In the genomic region with DNA sequence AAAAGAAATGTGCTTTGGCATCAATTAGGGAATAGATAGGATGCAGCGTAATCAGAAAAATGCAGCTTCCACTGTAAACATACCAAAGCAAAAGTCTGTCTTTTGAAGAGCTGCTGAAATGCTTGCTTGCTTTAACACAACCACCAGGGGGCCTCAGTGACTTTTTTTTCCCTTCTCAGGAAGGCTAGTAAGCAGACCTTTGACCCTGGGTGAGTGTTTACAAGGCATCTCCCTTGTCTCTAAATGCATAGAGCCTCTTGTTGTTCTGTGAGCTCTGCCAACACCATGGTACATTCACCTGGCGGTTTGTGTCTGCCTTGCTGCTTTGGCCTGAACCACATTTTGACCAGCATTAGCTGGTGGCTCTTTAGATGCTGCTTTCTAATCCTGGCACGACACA, we compare ENCODE assay signal across 9 mouse cellular contexts.
DNase-seq lines count a peak whose midpoint lies in the region; ATAC-seq lines count a peak whose summit lies in the region.
"Had no signal": no experiment of that assay in that cellular context is flagged by ENCODE, and none has a peak within 500 bp of the region (broad histone marks: within the 10 kb centered on the region; RNA-seq: fewer than 3 reads in every experiment).

No protein-coding gene starts in this region.

- peak overlapping the region; percentile 22 for H3K27ac ChIP-seq in forebrain, embryonic 10.5 days
- H3K27ac ChIP-seq in forebrain, embryonic 15.5 days (replicated peaks): no peak overlapping the region
- no peak overlapping the region for H3K27ac ChIP-seq in neural tube, embryonic 15.5 days (replicated peaks)
- no peak overlapping the region for H3K27ac ChIP-seq in intestine, embryonic 16.5 days (ENCODE audit: low read length)
- H3K27ac ChIP-seq: macrophage had no signal

- 0 out of 2 replicates have a peak, but pooled peaks cover 7% of the 10 kb centered on the region for H3K4me1 ChIP-seq in forebrain, embryonic 10.5 days
- H3K4me1 ChIP-seq in forebrain, embryonic 15.5 days: no peaks in the 10 kb centered on the region
- H3K4me1 ChIP-seq in neural tube, embryonic 15.5 days: no peaks in the 10 kb centered on the region
- H3K4me1 ChIP-seq in intestine, embryonic 16.5 days (ENCODE audit: control insufficient read depth, insufficient read depth, low read length): no peaks in the 10 kb centered on the region

- peak; percentile 50 for DNase-seq in forebrain, embryonic 10.5 days (ENCODE audit: extremely low spot score, low spot score)
- DNase-seq in neural tube, embryonic 10.5 days (ENCODE audit: extremely low spot score, low spot score): peak; percentile 60
- peak; percentile 77 to 83 for DNase-seq in cerebellum, postnatal 10 days

- WGBS in forebrain, embryonic 10.5 days: 58% methylated on average over 3 of the region's 3 CpGs
- 57% methylated on average over 3 of the region's 3 CpGs for WGBS in forebrain, embryonic 15.5 days
- WGBS in neural tube, embryonic 15.5 days: 55% methylated on average over 3 of the region's 3 CpGs
- WGBS in intestine, embryonic 16.5 days: 55% methylated on average over 3 of the region's 3 CpGs

- no peak overlapping the region for H3K4me2 ChIP-seq in forebrain, embryonic 15.5 days (replicated peaks)
- no peak overlapping the region for H3K4me2 ChIP-seq in neural tube, embryonic 15.5 days
- H3K4me2 ChIP-seq in intestine, embryonic 16.5 days (ENCODE audit: low read depth, low read length): no peak overlapping the region

- no peak overlapping the region for H3K9ac ChIP-seq in forebrain, embryonic 15.5 days (replicated peaks)
- H3K9ac ChIP-seq in neural tube, embryonic 15.5 days (replicated peaks): no peak overlapping the region
- no peak overlapping the region for H3K9ac ChIP-seq in intestine, embryonic 16.5 days (ENCODE audit: low read depth, low read length)

- H3K27me3 ChIP-seq in forebrain, embryonic 10.5 days (ENCODE audit: poor library complexity, severe bottlenecking): no peaks in the 10 kb centered on the region
- no peaks in the 10 kb centered on the region for H3K27me3 ChIP-seq in forebrain, embryonic 15.5 days
- no peaks in the 10 kb centered on the region for H3K27me3 ChIP-seq in neural tube, embryonic 15.5 days (replicated peaks)
- no peaks in the 10 kb centered on the region for H3K27me3 ChIP-seq in intestine, embryonic 16.5 days (replicated peaks; ENCODE audit: control insufficient read depth, insufficient read depth, low read length)

- no peak for ATAC-seq in forebrain, embryonic 15.5 days (replicated peaks)
- no peak for ATAC-seq in neural tube, embryonic 15.5 days (ENCODE audit: low FRiP score)
- ATAC-seq in intestine, embryonic 16.5 days: 0 out of 2 replicates have a peak, but pooled peaks have one; percentile 23
- 0 out of 2 replicates have a peak, but pooled peaks have one; percentile 57 for ATAC-seq in megakaryocyte-erythroid progenitor cell, adult 5-6 weeks (replicated peaks; ENCODE audit: low FRiP score, low TSS enrichment, poor library complexity, severe bottlenecking)
- no peak for ATAC-seq in inflammation-experienced regulatory T-cells, adult 6 months

- H3K4me3 ChIP-seq in forebrain, embryonic 10.5 days: no peak overlapping the region
- H3K4me3 ChIP-seq in forebrain, embryonic 15.5 days: no peak overlapping the region
- no peak overlapping the region for H3K4me3 ChIP-seq in neural tube, embryonic 15.5 days (replicated peaks)
- H3K4me3 ChIP-seq in intestine, embryonic 16.5 days (ENCODE audit: low read length): no peak overlapping the region

- H3K36me3 ChIP-seq in forebrain, embryonic 10.5 days (replicated peaks): no peaks in the 10 kb centered on the region
- H3K36me3 ChIP-seq in forebrain, embryonic 15.5 days: no peaks in the 10 kb centered on the region
- H3K36me3 ChIP-seq in neural tube, embryonic 15.5 days: no peaks in the 10 kb centered on the region
- H3K36me3 ChIP-seq in intestine, embryonic 16.5 days (ENCODE audit: control insufficient read depth, insufficient read depth, low read length): no peaks in the 10 kb centered on the region

- H3K9me3 ChIP-seq in forebrain, embryonic 10.5 days: no peaks in the 10 kb centered on the region
- H3K9me3 ChIP-seq in forebrain, embryonic 15.5 days: no peaks in the 10 kb centered on the region
- H3K9me3 ChIP-seq in neural tube, embryonic 15.5 days (replicated peaks): no peaks in the 10 kb centered on the region
- H3K9me3 ChIP-seq in intestine, embryonic 16.5 days (ENCODE audit: control insufficient read depth, low read length): no peaks in the 10 kb centered on the region

Comparison
In these comparisons a context has a peak if more than half of its experiments do, and no peak if none do; other contexts are left out.
1. ATAC-seq: peak in intestine, embryonic 16.5 days (single experiment) and megakaryocyte-erythroid progenitor cell, adult 5-6 weeks (single experiment); none in forebrain, embryonic 15.5 days (single experiment), neural tube, embryonic 15.5 days (single experiment) and inflammation-experienced regulatory T-cells, adult 6 months (single experiment).
2. Peak in every context shown above with its lines, with median percentiles within 50 percentile points of each other: DNase-seq.